In the genomic region with DNA sequence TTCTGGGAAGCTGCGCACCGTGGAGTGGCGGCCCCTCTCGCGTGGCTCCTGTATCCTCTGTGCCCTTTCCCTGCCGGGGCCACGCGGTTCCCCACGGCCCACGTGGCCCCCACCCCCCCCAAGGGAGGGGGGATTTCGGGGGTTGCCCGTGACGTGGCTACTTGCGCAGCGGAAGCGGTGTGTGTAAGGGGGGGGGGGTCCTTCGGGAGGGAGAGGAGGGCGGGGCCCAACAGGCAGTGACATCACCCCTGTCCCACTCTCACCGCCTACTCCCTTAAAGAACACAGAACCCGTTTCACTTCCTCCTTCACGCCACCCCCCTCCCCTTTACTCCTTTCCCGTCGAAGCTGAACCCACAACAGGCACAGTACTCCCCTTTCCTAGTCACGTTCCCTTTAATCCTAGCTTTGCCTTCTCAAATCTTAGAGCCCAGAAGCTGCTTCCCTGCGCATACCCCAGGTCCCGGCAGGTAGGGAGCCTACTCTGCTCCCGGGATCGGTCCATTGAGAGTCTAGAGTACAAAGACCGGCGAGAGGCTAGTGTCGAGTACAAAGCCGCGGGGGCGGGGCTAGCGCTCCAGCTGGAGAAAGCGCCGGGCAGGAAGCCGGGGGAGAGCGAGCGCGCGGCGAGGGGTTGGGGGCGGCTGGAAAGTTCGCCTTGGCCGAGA, we compare ENCODE assay signal across 8 mouse cellular contexts. TPM values are rescaled to one million over a fixed set of nuclear protein-coding genes. Genes with fewer than 3 reads are reported as not detected.
A peak's percentile ranks its signal among the peaks of the same experiment; 100 is the strongest.
DNase-seq lines count a peak whose midpoint lies in the region; ATAC-seq and TF ChIP-seq lines count a peak whose summit lies in the region.

No protein-coding gene starts in this region.

- peak overlapping the region; percentile 85 for H3K4me3 ChIP-seq in heart, embryonic 15.5 days
- H3K4me3 ChIP-seq in liver, postnatal 0 days (ENCODE audit: low read depth, low read length): peak overlapping the region; percentile 77
- H3K4me3 ChIP-seq in neural tube, embryonic 12.5 days: peak overlapping the region; percentile 80
- H3K4me3 ChIP-seq in testis, adult 2 months (ENCODE audit: control insufficient read depth, low read depth, low read length): peak overlapping the region; percentile 93

- peak overlapping the region; percentile 90 for H3K9ac ChIP-seq in heart, embryonic 15.5 days
- peak overlapping the region; percentile 89 for H3K9ac ChIP-seq in liver, postnatal 0 days (replicated peaks)
- H3K9ac ChIP-seq in neural tube, embryonic 12.5 days: peak overlapping the region; percentile 91

- no peak; the same call in 1 of the 2 replicates for TF ChIP-seq POLR2A in testis, adult 2 months (IDR thresholded peaks at IDR 0.05; ENCODE audit: control insufficient read depth, low read depth, low read length)

- DNase-seq in B cell, adult 2 months: peak; percentile 94 to 95
- DNase-seq in adrenal gland, postnatal 25 days: peak; percentile 86
- peak; percentile 96 for DNase-seq in kidney, postnatal 10 days
- DNase-seq in liver, postnatal 0 days: peak; percentile 90

- TF ChIP-seq CTCF in liver, postnatal 0 days (IDR thresholded peaks at IDR 0.05; ENCODE audit: low read depth): no peak
- TF ChIP-seq CTCF in testis, adult 2 months (IDR thresholded peaks at IDR 0.05; ENCODE audit: control insufficient read depth, insufficient read depth, insufficient replicate concordance, low read depth, low read length): no peak

- WGBS in heart, embryonic 15.5 days: under 1% methylated on average over 40 of the region's 46 CpGs
- WGBS in liver, postnatal 0 days (ENCODE audit: insufficient replicate concordance): under 1% methylated on average over 39 of the region's 46 CpGs
- under 1% methylated on average over 43 of the region's 46 CpGs for WGBS in neural tube, embryonic 12.5 days

- H3K4me2 ChIP-seq in heart, embryonic 15.5 days: peak overlapping the region; percentile 93
- H3K4me2 ChIP-seq in liver, postnatal 0 days (ENCODE audit: low read depth, low read length): peak overlapping the region; percentile 93
- H3K4me2 ChIP-seq in neural tube, embryonic 12.5 days (replicated peaks): peak overlapping the region; percentile 98

- no peak for TF ChIP-seq EP300 in liver, postnatal 0 days (IDR thresholded peaks at IDR 0.05; ENCODE audit: low read depth)

- H3K36me3 ChIP-seq in heart, embryonic 15.5 days: peaks cover 42% of the 10 kb centered on the region
- H3K36me3 ChIP-seq in liver, postnatal 0 days (replicated peaks; ENCODE audit: insufficient read depth, low read length): peaks cover 31% of the 10 kb centered on the region
- peaks cover 45% of the 10 kb centered on the region for H3K36me3 ChIP-seq in neural tube, embryonic 12.5 days
- H3K36me3 ChIP-seq in testis, adult 2 months (ENCODE audit: control insufficient read depth, insufficient read depth, low read length): no peaks in the 10 kb centered on the region

- no peaks in the 10 kb centered on the region for H3K9me3 ChIP-seq in heart, embryonic 15.5 days (replicated peaks)
- no peaks in the 10 kb centered on the region for H3K9me3 ChIP-seq in liver, postnatal 0 days (ENCODE audit: low read length)
- no peaks in the 10 kb centered on the region for H3K9me3 ChIP-seq in neural tube, embryonic 12.5 days

- 0 out of 2 replicates have a peak, but pooled peaks have one; percentile 31 for ATAC-seq in erythroid progenitor cell, adult 5-6 weeks (replicated peaks; ENCODE audit: low FRiP score, poor library complexity, severe bottlenecking)
- peak; percentile 50 for ATAC-seq in heart, embryonic 15.5 days (replicated peaks; ENCODE audit: insufficient number of reproducible peaks, insufficient read depth, low FRiP score, low read depth)
- peak; percentile 39 for ATAC-seq in liver, postnatal 0 days
- peak; percentile 30; the same call in 1 of the 2 replicates for ATAC-seq in neural tube, embryonic 12.5 days (ENCODE audit: low FRiP score, low read depth)

- peak overlapping the region; percentile 99 for H3K27ac ChIP-seq in heart, embryonic 15.5 days
- peak overlapping the region; percentile 97 for H3K27ac ChIP-seq in liver, postnatal 0 days (ENCODE audit: low read depth)
- H3K27ac ChIP-seq in neural tube, embryonic 12.5 days: peak overlapping the region; percentile 95
- peak overlapping the region; percentile 94 for H3K27ac ChIP-seq in testis, adult 2 months (ENCODE audit: control insufficient read depth, insufficient read depth, low read depth, low read length)

- H3K4me1 ChIP-seq in heart, embryonic 15.5 days (replicated peaks): peaks cover 44% of the 10 kb centered on the region
- H3K4me1 ChIP-seq in liver, postnatal 0 days (ENCODE audit: insufficient read depth): peaks cover 33% of the 10 kb centered on the region
- peaks cover 50% of the 10 kb centered on the region for H3K4me1 ChIP-seq in neural tube, embryonic 12.5 days
- peaks cover 41% of the 10 kb centered on the region for H3K4me1 ChIP-seq in testis, adult 2 months (ENCODE audit: control insufficient read depth, insufficient read depth, low read length)

- H3K27me3 ChIP-seq in heart, embryonic 15.5 days: no peaks in the 10 kb centered on the region
- no peaks in the 10 kb centered on the region for H3K27me3 ChIP-seq in liver, postnatal 0 days (ENCODE audit: insufficient read depth, low read length)
- no peaks in the 10 kb centered on the region for H3K27me3 ChIP-seq in neural tube, embryonic 12.5 days (replicated peaks)
- no peaks in the 10 kb centered on the region for H3K27me3 ChIP-seq in testis, adult 2 months (ENCODE audit: control insufficient read depth, insufficient read depth, low read length)

RNA-seq across cellular contexts. Expression of a gene that starts 4.0 kb away (rescaled TPM):
- 45.1 and 46.2 TPM in 2 replicates for total RNA-seq in adrenal gland, postnatal 25 days (2021)
- 6.5 and 11.7 TPM in 2 replicates for total RNA-seq in erythroid progenitor cell, adult 5-6 weeks (2015; ENCODE audit: low replicate concordance)
- total RNA-seq in erythroid progenitor cell, adult 5-6 weeks (2017; ENCODE audit: low replicate concordance): 0.64 and 1.2 TPM in 2 replicates
- 18.6 and 19.5 TPM in 2 replicates for polyA plus RNA-seq in heart, embryonic 15.5 days (2015; fragmentation: Nextera tagmentation; extraction: Ambion mirVana)
- 7.4 and 8.2 TPM in 2 replicates for polyA plus RNA-seq in liver, postnatal 0 days (2015; fragmentation: Nextera tagmentation; extraction: Ambion mirVana)
- 48.6 and 52.4 TPM in 2 replicates for polyA plus RNA-seq in neural tube, embryonic 12.5 days (2016; fragmentation: Nextera tagmentation; extraction: Ambion mirVana)
- polyA plus RNA-seq in testis, adult 2 months (2012; rRNA removed): 8.0 and 8.6 TPM in 2 replicates

RNA-seq across cellular contexts. Expression of a gene that starts 11.5 kb away (rescaled TPM):
- 13.9 and 16.9 TPM in 2 replicates for total RNA-seq in adrenal gland, postnatal 25 days (2021)
- not detected in 2 replicates for total RNA-seq in erythroid progenitor cell, adult 5-6 weeks (2015; ENCODE audit: low replicate concordance)
- not detected in 2 replicates for total RNA-seq in erythroid progenitor cell, adult 5-6 weeks (2017; ENCODE audit: low replicate concordance)
- polyA plus RNA-seq in heart, embryonic 15.5 days (2015; fragmentation: Nextera tagmentation; extraction: Ambion mirVana): 37.3 and 40.6 TPM in 2 replicates
- 12.3 and 14.0 TPM in 2 replicates for polyA plus RNA-seq in liver, postnatal 0 days (2015; fragmentation: Nextera tagmentation; extraction: Ambion mirVana)
- polyA plus RNA-seq in neural tube, embryonic 12.5 days (2016; fragmentation: Nextera tagmentation; extraction: Ambion mirVana): 13.7 TPM in 2 replicates
- polyA plus RNA-seq in testis, adult 2 months (2012; rRNA removed): 2.0 and 2.4 TPM in 2 replicates

RNA-seq across cellular contexts. Expression of a gene that starts 14.1 kb away (rescaled TPM):
- total RNA-seq in adrenal gland, postnatal 25 days (2021): 43.5 and 51.0 TPM in 2 replicates
- total RNA-seq in erythroid progenitor cell, adult 5-6 weeks (2015; ENCODE audit: low replicate concordance): 8.3 and 11.7 TPM in 2 replicates
- total RNA-seq in erythroid progenitor cell, adult 5-6 weeks (2017; ENCODE audit: low replicate concordance): 25.7 and 32.5 TPM in 2 replicates
- 20.6 and 24.0 TPM in 2 replicates for polyA plus RNA-seq in heart, embryonic 15.5 days (2015; fragmentation: Nextera tagmentation; extraction: Ambion mirVana)
- polyA plus RNA-seq in liver, postnatal 0 days (2015; fragmentation: Nextera tagmentation; extraction: Ambion mirVana): 4.7 and 5.4 TPM in 2 replicates
- 48.5 and 49.9 TPM in 2 replicates for polyA plus RNA-seq in neural tube, embryonic 12.5 days (2016; fragmentation: Nextera tagmentation; extraction: Ambion mirVana)
- polyA plus RNA-seq in testis, adult 2 months (2012; rRNA removed): 35.3 and 42.5 TPM in 2 replicates

RNA-seq across cellular contexts. Expression of a gene that starts 14.2 kb away (rescaled TPM):
- 127 and 149 TPM in 2 replicates for total RNA-seq in adrenal gland, postnatal 25 days (2021)
- 26.8 and 31.7 TPM in 2 replicates for total RNA-seq in erythroid progenitor cell, adult 5-6 weeks (2015; ENCODE audit: low replicate concordance)
- 21.6 and 21.9 TPM in 2 replicates for total RNA-seq in erythroid progenitor cell, adult 5-6 weeks (2017; ENCODE audit: low replicate concordance)
- polyA plus RNA-seq in heart, embryonic 15.5 days (2015; fragmentation: Nextera tagmentation; extraction: Ambion mirVana): 129 and 132 TPM in 2 replicates
- 83.7 and 83.9 TPM in 2 replicates for polyA plus RNA-seq in liver, postnatal 0 days (2015; fragmentation: Nextera tagmentation; extraction: Ambion mirVana)
- 105 and 111 TPM in 2 replicates for polyA plus RNA-seq in neural tube, embryonic 12.5 days (2016; fragmentation: Nextera tagmentation; extraction: Ambion mirVana)
- polyA plus RNA-seq in testis, adult 2 months (2012; rRNA removed): 325 and 343 TPM in 2 replicates

RNA-seq across cellular contexts. Expression of a gene that starts 40.3 kb away (rescaled TPM):
- 105 and 111 TPM in 2 replicates for total RNA-seq in adrenal gland, postnatal 25 days (2021)
- total RNA-seq in erythroid progenitor cell, adult 5-6 weeks (2015; ENCODE audit: low replicate concordance): 21.0 and 33.2 TPM in 2 replicates
- total RNA-seq in erythroid progenitor cell, adult 5-6 weeks (2017; ENCODE audit: low replicate concordance): 18.9 and 19.5 TPM in 2 replicates
- 14.2 and 22.9 TPM in 2 replicates for polyA plus RNA-seq in heart, embryonic 15.5 days (2015; fragmentation: Nextera tagmentation; extraction: Ambion mirVana)
- polyA plus RNA-seq in liver, postnatal 0 days (2015; fragmentation: Nextera tagmentation; extraction: Ambion mirVana): 7.8 and 8.7 TPM in 2 replicates
- polyA plus RNA-seq in neural tube, embryonic 12.5 days (2016; fragmentation: Nextera tagmentation; extraction: Ambion mirVana): 87.1 and 93.0 TPM in 2 replicates
- 49.4 and 52.5 TPM in 2 replicates for polyA plus RNA-seq in testis, adult 2 months (2012; rRNA removed)

Comparison
In these comparisons a context has a peak if more than half of its experiments do, and no peak if none do; other contexts are left out.
1. Peak in every context shown above with its lines: DNase-seq, ATAC-seq, H3K4me3 ChIP-seq and H3K27ac ChIP-seq.